Mouse (Mus musculus) frontal cortex, postnatal 10 days (tissue): Measurements from ENCODE around the gene Tchh.
"Not testable (repeated sequence)": the region's sequence is repeated elsewhere in the genome, so short reads cannot be mapped to it uniquely, and the experiment has no call there.

Experiments
- DNase-seq, 2 experiments: peaks; one replicate each; pipeline ENCODE4 v3.0.0; 2022; ENCODE audit warnings: low spot score in 2 of 2, mixed read lengths in 1 of 2

The Tchh gene

DNA sequence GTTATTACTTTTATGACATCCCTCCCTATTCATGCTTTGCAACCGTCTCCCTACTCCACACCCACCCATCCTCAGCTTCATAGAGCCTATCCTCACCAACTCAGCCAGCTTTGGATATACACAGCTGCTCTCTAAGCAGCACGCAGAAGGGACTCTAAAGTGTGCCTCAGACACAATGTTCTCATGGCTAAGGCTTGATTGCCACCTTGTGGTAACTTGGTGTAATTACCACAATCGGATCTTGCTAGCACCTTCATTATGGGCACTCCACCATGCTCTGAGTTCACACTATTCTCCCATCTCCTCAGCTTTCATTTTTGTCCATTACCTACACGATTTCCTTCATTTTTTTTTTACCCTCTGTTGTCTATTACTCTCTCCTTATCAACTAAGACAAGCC is 51.9 kb downstream of the Tchh start:
- DNase-seq, result peak; percentile 11 to 39

DNA sequence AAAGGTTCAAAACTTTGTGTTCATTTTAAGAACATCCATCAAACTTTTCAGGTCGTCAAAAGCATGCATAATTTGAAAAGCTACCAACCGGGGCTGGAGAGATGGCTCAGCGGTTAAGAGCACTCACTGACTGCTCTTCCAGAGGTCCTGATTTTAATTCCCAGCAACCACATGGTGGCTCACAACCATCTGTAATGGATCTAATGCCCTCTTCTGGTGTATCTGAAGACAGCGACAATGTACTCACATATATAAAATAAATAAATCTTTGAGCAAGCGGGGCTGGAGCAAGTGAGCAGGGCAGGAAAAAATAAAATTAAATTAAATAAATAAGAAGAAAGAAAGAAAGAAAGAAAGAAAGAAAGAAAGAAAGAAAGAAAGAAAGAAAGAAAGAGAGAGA is 52.6 kb downstream of the Tchh start:
- not testable (repeated sequence) for DNase-seq

DNA sequence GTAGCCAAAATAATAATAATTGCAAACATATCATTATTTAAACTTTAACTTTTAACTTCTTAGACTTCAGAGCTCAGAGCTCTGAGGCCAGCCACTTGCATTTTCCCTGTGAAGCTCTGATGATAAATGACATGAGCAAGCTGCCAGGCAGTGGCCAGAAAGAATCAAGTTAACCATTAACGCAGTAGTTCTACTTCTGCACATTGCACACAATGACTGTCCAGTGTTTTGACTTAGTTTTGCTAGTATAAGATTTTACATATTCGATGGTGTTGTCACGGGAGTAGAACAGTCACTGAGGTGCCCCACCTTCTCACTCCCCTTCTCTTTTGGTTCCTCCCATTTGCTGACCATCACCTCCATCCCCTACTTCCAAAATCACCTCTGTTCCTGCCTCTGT is 55.0 kb downstream of the Tchh start:
- no peak for DNase-seq
